Comparison of ENCODE assay signal across 9 mouse cellular contexts in the genomic region with DNA sequence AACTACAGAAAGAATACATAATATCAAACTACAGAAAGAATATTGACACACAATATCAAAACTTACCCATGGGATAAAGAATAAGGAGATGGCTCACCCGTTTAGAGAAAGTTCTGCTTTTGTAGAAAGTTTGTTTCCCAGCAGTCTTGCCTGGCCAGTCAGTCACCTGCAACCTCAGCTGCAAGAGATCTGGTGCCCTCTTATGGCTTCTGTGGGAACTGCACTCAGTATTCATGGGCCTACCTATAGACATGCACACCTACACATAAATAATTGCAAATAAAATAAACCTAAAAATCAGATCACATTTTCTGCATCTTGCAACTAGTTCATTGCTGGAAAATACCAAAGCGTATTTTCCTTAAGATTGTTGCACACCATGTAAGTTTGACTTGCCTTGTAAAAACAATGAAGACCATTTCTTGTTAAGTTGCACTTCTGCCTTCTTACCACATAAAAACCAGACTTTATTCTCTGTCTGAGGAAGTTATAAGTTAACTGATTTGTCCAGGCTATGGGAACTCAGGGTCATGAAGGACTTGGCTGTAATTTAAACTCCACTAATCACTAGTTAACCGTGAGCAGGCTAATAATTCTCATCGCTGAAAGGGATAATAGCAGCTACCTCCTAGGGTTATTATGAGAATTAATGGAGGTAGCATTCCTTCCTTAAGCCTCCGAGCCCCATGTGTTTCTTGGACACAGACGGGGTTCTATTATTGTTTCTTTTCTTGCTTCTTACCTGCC.
DNase-seq lines count a peak whose midpoint lies in the region; ATAC-seq lines count a peak whose summit lies in the region.
"Had no signal": no experiment of that assay in that cellular context is flagged by ENCODE, and none has a peak within 500 bp of the region (broad histone marks: within the 10 kb centered on the region; RNA-seq: fewer than 3 reads in every experiment).

No protein-coding gene starts in this region.

- ATAC-seq in midbrain, embryonic 14.5 days (ENCODE audit: low FRiP score, low TSS enrichment) = no peak
- no peak for ATAC-seq in midbrain, embryonic 16.5 days
- no peak for ATAC-seq in activated CD4-positive, CD25-positive, alpha-beta regulatory T cell, adult 4 months

- no peaks in the 10 kb centered on the region for H3K9me3 ChIP-seq in midbrain, embryonic 14.5 days (ENCODE audit: control insufficient read depth, low read length)
- H3K9me3 ChIP-seq in midbrain, embryonic 16.5 days (replicated peaks; ENCODE audit: control insufficient read depth, low read length, poor library complexity, severe bottlenecking) = no peaks in the 10 kb centered on the region
- H3K9me3 ChIP-seq: neural tube, embryonic 13.5 days had no signal

- H3K4me3 ChIP-seq in midbrain, embryonic 14.5 days (replicated peaks; ENCODE audit: low read depth, low read length) = no peak overlapping the region
- H3K4me3 ChIP-seq in midbrain, embryonic 16.5 days (ENCODE audit: low read depth, low read length) = no peak overlapping the region
- H3K4me3 ChIP-seq: neural tube, embryonic 13.5 days had no signal

- no peaks in the 10 kb centered on the region for H3K27me3 ChIP-seq in midbrain, embryonic 14.5 days (ENCODE audit: control insufficient read depth, insufficient read depth, low read length)
- no peaks in the 10 kb centered on the region for H3K27me3 ChIP-seq in midbrain, embryonic 16.5 days (ENCODE audit: control insufficient read depth, insufficient read depth, low read depth, low read length)
- H3K27me3 ChIP-seq: neural tube, embryonic 13.5 days had no signal

- peak; percentile 1 for DNase-seq in cerebellum, adult 9-10 months
- no peak for DNase-seq in cerebellum, adult 11 months
- peak; percentile 35 for DNase-seq in midbrain, embryonic 14.5 days
- peak; percentile 21 for DNase-seq in c-Kit-positive CD71-positive TER-119-negative erythroid progenitor cells, embryonic 14.5 days (ENCODE audit: low read depth)
- DNase-seq in kidney, postnatal 10 days = peak; percentile 88
- DNase-seq in retina, postnatal 7 days (ENCODE audit: low read depth, low spot score) = peak; percentile 37

- no peak overlapping the region for H3K4me2 ChIP-seq in midbrain, embryonic 14.5 days (ENCODE audit: low read length)
- H3K4me2 ChIP-seq in midbrain, embryonic 16.5 days (ENCODE audit: low read length) = no peak overlapping the region
- H3K4me2 ChIP-seq: neural tube, embryonic 13.5 days had no signal

- H3K4me1 ChIP-seq in midbrain, embryonic 14.5 days (ENCODE audit: control insufficient read depth, insufficient read depth, low read length) = no peaks in the 10 kb centered on the region; the same call in 1 of the 2 replicates
- peaks cover 8% of the 10 kb centered on the region; the same call in 1 of the 2 replicates for H3K4me1 ChIP-seq in midbrain, embryonic 16.5 days (ENCODE audit: control insufficient read depth, insufficient read depth, low read length)

- H3K9ac ChIP-seq in midbrain, embryonic 14.5 days (replicated peaks; ENCODE audit: low read length) = no peak overlapping the region
- no peak overlapping the region for H3K9ac ChIP-seq in midbrain, embryonic 16.5 days (ENCODE audit: low read depth, low read length)
- H3K9ac ChIP-seq: neural tube, embryonic 13.5 days had no signal

- 90% methylated on average over 6 of the region's 6 CpGs for WGBS in midbrain, embryonic 14.5 days
- WGBS in midbrain, embryonic 16.5 days = 83% methylated on average over 6 of the region's 6 CpGs

- no peak overlapping the region for H3K27ac ChIP-seq in midbrain, embryonic 14.5 days (replicated peaks; ENCODE audit: low read depth, low read length)
- H3K27ac ChIP-seq in midbrain, embryonic 16.5 days (ENCODE audit: low read length) = no peak overlapping the region
- H3K27ac ChIP-seq: neural tube, embryonic 13.5 days had no signal

- no peaks in the 10 kb centered on the region for H3K36me3 ChIP-seq in midbrain, embryonic 14.5 days (ENCODE audit: control insufficient read depth, insufficient read depth, low read length)
- H3K36me3 ChIP-seq in midbrain, embryonic 16.5 days (ENCODE audit: control insufficient read depth, insufficient read depth, low read length) = no peaks in the 10 kb centered on the region
- H3K36me3 ChIP-seq: neural tube, embryonic 13.5 days had no signal
